Mouse (Mus musculus): ENCODE data around the gene Phf12.

GRCm38 (mm10) chr11:78059833-78060757 is 77.5 kb downstream of the Phf12 start:
- TF ChIP-seq CTCF (conservative IDR thresholded peaks at IDR 0.05; ENCODE audit: low read length) (peak; percentile 52), POU5F1 (IDR thresholded peaks at IDR 0.05; ENCODE audit: borderline replicate concordance, low read length) (no peak)
